Mouse (Mus musculus) right cerebral cortex, postnatal 4 days (tissue): ENCODE measurements around the gene Capns1.

Source experiments
- DNase-seq: peaks from one replicate; pipeline ENCODE4 v3.0.0-alpha.2; 2022

Gene Capns1

DNA sequence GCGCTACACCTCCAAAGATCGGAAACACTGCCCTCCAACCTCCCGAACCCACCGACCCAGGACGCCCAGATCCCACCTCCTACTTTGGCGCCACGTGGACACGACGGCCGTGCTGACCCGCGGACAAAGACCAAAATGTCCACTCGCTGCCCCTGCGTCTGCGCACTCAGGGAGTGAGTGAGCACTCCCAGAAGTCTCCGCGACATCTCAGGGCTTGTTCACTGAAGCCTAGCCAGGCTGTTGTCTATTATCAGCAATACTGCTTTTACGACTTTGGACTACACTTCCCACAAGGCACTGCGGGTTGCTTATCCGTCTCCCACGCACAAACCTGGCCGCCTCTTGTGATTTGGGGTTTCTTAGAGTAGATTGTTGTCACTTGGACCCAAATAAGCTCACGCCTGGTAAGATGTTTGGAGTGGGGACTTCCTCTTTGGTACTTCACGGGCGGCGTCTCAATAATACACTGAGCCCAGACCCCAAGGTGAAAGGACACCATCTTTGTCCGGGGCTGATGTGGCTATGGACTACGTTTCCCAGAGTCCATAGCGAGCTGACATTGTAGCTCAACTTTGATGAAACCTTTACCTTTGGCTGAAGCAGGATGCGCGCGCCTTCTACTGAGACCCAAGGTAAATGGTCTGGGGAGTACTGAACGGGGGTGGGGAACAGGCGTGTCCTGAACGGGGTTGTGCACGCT is 28.9 kb downstream of the Capns1 start, which contains the start of gene Zfp146:
TSS of gene Zfp146 (minus strand) at position 168 of the 700 bp plus-strand sequence.
- DNase-seq = peak; percentile 79

GRCm38 (mm10) chr7:30168914-30169582 is 29.6 kb downstream of the Capns1 start:
- DNase-seq = no peak

- DNase-seq = no peak
Observed at GRCm38 (mm10) chr7:30164745-30165144, 33.9 kb downstream of the Capns1 start.

- no peak for DNase-seq
Observed at GRCm38 (mm10) chr7:30163113-30163512, 35.5 kb downstream of the Capns1 start.

- no peak for DNase-seq
Observed at GRCm38 (mm10) chr7:30155507-30155906, 43.1 kb downstream of the Capns1 start.

DNA sequence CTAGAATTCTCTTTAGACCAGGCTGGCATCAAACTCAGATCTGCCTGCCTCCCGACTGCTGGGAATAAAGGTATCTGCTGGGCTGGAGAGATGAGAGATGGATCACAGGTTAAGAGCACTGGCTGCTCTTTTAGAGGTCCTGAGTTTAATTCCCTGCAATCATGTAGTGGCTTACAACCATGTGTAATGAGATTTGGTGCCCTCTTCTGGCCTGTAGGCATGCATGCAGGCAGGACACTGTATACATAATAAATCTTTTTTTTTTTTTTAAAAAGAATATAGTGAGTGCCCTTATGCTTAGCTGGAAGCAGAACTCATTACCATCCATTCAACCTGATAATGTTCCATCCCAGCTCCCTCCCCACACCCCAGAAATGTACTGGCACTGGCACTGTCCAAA is 44.6 kb downstream of the Capns1 start:
- DNase-seq = no peak

DNA sequence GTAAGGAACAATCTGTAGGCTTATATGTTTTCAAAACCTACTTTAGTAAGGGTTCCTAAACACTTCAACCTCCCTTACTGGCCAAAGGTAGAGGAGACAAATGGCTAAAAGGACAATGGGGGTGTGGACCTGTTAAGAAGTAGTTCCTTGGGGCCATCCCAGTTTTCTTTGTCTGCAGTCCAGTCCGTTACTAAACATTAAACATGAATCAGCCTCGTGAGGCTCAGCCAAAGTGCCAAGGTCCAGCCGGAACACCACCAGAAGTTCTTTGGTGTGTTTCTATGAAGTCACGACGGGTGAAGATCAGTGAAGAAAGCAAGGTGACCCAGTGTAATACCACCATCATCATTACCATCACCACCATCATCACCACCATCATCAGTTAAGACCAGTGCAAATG is 51.6 kb downstream of the Capns1 start:
- no peak for DNase-seq

- DNase-seq = peak; percentile 81
Observed at GRCm38 (mm10) chr7:30143555-30144209, 54.9 kb downstream of the Capns1 start.

GRCm38 (mm10) chr7:30143170-30143554 is 55.4 kb downstream of the Capns1 start:
- no peak for DNase-seq
